Mouse (Mus musculus) spleen, postnatal 10 days (tissue): ENCODE results near the gene Acot4.
"Not testable (repeated sequence)": the region's sequence is repeated elsewhere in the genome, so short reads cannot be mapped to it uniquely, and the experiment has no call there.

Experiments used
- DNase-seq, 2 experiments: peaks; one replicate each; pipeline ENCODE4 v3.0.0; 2021 to 2022; ENCODE audit warnings: low spot score in 2 of 2

The Acot4 gene

DNA sequence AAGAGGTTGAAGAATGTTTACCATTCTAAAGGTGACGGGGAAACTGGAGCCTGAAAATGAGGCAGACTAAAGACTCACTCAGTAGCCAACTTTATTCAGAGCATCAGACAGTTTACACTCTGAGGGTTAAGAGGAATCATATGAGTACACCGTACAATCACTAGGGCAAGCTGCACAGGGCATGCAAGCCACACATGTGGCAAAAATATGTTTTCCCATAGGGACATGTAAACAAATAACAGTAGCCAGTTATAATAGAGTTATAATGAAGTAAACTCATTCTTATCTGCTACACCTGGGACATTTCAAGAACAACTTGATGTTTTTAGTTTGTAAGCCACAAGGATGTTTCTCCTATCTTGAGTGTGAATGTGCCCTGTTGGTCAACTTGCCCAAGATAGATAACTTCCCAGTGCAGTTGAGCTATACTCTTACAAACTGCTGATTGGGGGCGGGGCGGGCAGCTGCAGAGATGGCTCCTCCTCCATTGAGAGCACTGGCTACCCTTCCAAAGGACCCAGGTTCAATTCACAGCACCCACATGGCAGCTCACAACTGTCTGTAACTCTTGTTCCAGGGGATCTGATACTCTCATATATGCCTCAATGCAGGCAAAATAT, 39.3 kb downstream of the Acot4 start:
- DNase-seq, result no peak

DNA sequence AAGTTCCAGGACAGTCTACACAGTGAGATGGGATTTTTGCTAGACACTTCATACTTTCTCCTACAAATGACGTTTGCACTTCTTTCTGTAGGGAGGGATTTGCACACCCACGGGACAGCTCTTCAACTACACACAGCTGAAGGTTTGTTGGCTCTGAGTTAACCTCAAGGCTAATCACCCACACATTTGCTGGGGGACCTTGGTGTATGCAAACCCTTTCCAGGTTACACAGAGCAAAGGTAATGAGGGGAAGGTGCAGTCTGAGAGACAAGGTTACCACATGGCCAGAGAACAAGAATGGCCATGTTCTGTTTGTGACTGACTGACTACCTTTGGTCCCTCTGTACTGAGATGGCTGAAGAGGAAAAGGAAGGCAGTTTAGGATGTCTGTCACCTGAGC, 45.7 kb downstream of the Acot4 start:
- no peak for DNase-seq

DNA sequence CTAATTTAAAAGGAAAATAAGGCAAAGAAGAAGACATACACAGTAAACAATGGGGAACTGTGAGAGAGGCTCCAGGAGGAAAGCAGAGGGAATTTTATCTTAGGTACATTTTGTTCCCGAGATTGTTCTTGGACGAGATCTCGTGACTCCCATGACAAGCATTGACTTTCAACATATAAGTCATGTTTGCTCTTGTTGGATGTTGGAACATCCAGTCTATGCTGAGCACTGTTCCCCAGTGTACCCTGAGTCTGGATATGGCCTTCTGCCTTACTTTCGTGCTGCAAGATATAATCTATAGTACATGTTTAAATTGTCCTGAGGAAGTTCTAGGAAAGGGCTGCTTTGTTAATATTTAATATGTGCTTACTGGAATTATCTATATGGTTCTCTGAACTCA, 46.4 kb downstream of the Acot4 start:
- no peak for DNase-seq

DNA sequence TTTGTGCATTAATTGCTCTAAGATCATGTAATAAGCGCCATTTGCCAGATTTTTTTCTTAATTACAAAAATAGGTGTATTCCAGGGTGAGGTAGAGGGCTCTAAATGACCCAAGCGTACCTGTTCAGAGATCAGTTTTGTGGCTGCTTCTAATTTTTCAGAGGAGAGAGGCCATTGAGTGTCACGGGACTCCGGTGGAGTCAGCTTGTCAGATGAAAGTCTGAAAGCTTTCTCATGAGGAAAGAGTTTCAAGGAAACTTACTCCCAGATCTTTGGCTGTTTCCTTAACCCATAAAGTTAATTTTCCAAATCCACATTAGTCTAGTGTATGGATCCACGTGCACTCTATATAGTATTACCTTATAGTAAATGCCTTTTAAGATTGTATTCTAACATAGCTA, 56.5 kb downstream of the Acot4 start:
- not testable (repeated sequence) for DNase-seq
